Mouse (Mus musculus) embryonic fibroblast, embryonic 13.5 days (primary cell): ENCODE data around the gene Syt6.

Experiments used
- CTCF ChIP-seq: IDR thresholded peaks from 2 replicates; pipeline ENCODE4 v1.5.1; 2011; ENCODE audit warnings: mild to moderate bottlenecking, control low read depth, low read length, moderate library complexity, borderline replicate concordance; ENCODE audit not compliant: insufficient read depth
- POLR2A ChIP-seq: IDR thresholded peaks from 2 replicates; pipeline ENCODE4 v1.6.1; 2011; ENCODE audit warnings: low read depth, mild to moderate bottlenecking, control low read depth, low read length, moderate library complexity

- no peak for TF ChIP-seq CTCF
- no peak for TF ChIP-seq POLR2A
Observed at GRCm38 (mm10) chr3:103550236-103550635, 24.8 kb upstream of the Syt6 start.
